Mouse (Mus musculus) lung, embryonic 15.5 days (tissue): ENCODE measurements around the gene Zfp646. TPM values are rescaled to one million over a fixed set of nuclear protein-coding genes. Genes with fewer than 3 reads are reported as not detected.

Source experiments
- polyA plus RNA-seq: library from polyadenylated mRNA; unstranded; fragments of >200 nt; fragmentation: Nextera tagmentation; extraction: Ambion mirVana; gene quantifications from 2 replicates; pipeline ENCODE4 v1.2.1, GENCODE M21; 2015

Gene Zfp646
- polyA plus RNA-seq, 1 experiment from 2014 or later: 11.0 TPM

Other genes with a start within 250 kb of the Zfp646 start
- 62.3 and 70.1 TPM in 2 replicates for gene Bcl7c, start 167.3 kb upstream of the Zfp646 start, polyA plus RNA-seq
- 12.1 and 12.8 TPM in 2 replicates for gene Ctf1, start 163.5 kb upstream of the Zfp646 start, polyA plus RNA-seq
- gene Ctf2, start 144.1 kb upstream of the Zfp646 start, polyA plus RNA-seq: 0.16 and 0.29 TPM in 2 replicates
- 4.3 and 5.1 TPM in 2 replicates for gene Fbxl19, start 131.7 kb upstream of the Zfp646 start, polyA plus RNA-seq
- 27.2 and 30.7 TPM in 2 replicates for gene Orai3, start 106.4 kb upstream of the Zfp646 start, polyA plus RNA-seq
- 23.3 and 24.7 TPM in 2 replicates for gene Setd1a, start 99.6 kb upstream of the Zfp646 start, polyA plus RNA-seq
- gene Gm49388, start 90.6 kb upstream of the Zfp646 start, polyA plus RNA-seq: not detected in 2 replicates
- gene Hsd3b7, start 75.6 kb upstream of the Zfp646 start, polyA plus RNA-seq: 21.1 and 24.3 TPM in 2 replicates
- gene Stx4a, start 51.9 kb upstream of the Zfp646 start, polyA plus RNA-seq: 42.1 and 43.2 TPM in 2 replicates
- 1.3 and 1.9 TPM in 2 replicates for gene Stx1b, start 51.7 kb upstream of the Zfp646 start, polyA plus RNA-seq
- 17.9 and 21.3 TPM in 2 replicates for gene Zfp668, start 607 bp downstream of the Zfp646 start, polyA plus RNA-seq
- 1.1 and 1.4 TPM in 2 replicates for gene Prss53, start 14.7 kb downstream of the Zfp646 start, polyA plus RNA-seq
- not detected in 2 replicates for gene Gm21974, start 19.2 kb downstream of the Zfp646 start, polyA plus RNA-seq
- gene Vkorc1, start 19.4 kb downstream of the Zfp646 start, polyA plus RNA-seq: 150 and 156 TPM in 2 replicates
- gene Bckdk, start 27.9 kb downstream of the Zfp646 start, polyA plus RNA-seq: 134 and 142 TPM in 2 replicates
- 39.5 and 44.3 TPM in 2 replicates for gene Kat8, start 36.3 kb downstream of the Zfp646 start, polyA plus RNA-seq
- 80.0 and 84.5 TPM in 2 replicates for gene Prss8, start 53.9 kb downstream of the Zfp646 start, polyA plus RNA-seq
- 11.8 and 13.1 TPM in 2 replicates for gene Prss36, start 70.5 kb downstream of the Zfp646 start, polyA plus RNA-seq
- gene Fus, start 91.2 kb downstream of the Zfp646 start, polyA plus RNA-seq: 428 and 443 TPM in 2 replicates
- 35.0 and 37.6 TPM in 2 replicates for gene Pycard, start 117.6 kb downstream of the Zfp646 start, polyA plus RNA-seq
- gene Trim72, start 127.7 kb downstream of the Zfp646 start, polyA plus RNA-seq: 0.10 TPM in 1 of 2 replicates, not detected in the other
- 1.4 and 1.5 TPM in 2 replicates for gene Itgam, start 186.4 kb downstream of the Zfp646 start, polyA plus RNA-seq
- not detected in 2 replicates for gene Gm49368, start 186.5 kb downstream of the Zfp646 start, polyA plus RNA-seq